Mouse (Mus musculus) CH12.LX (cell line): ENCODE results near the gene Speer4b.
"Not testable (repeated sequence)": the region's sequence is repeated elsewhere in the genome, so short reads cannot be mapped to it uniquely, and the experiment has no call there.

Experiments
- CTCF ChIP-seq, 2 experiments: IDR thresholded peaks in 1 of 2; conservative IDR thresholded peaks in 1 of 2; 2 replicates each; pipeline ENCODE4 v1.5.1; 2011 to 2012; ENCODE audit warnings: low read depth in 2 of 2, low read length in 2 of 2, improper control_type of control experiment in 1 of 2, inconsistent platforms in 1 of 2, mild to moderate bottlenecking in 1 of 2, moderate library complexity in 1 of 2
- MAFK ChIP-seq: IDR thresholded peaks from 2 replicates; pipeline ENCODE4 v1.6.1; 2011; ENCODE audit warnings: low read length, improper control_type of control experiment; ENCODE audit not compliant: insufficient replicate concordance
- POLR2AphosphoS2 ChIP-seq: IDR thresholded peaks from 2 replicates; pipeline ENCODE4 v1.6.1; 2011; ENCODE audit warnings: low read depth, low read length, improper control_type of control experiment
- RCOR1 ChIP-seq: conservative IDR thresholded peaks from 2 replicates; pipeline ENCODE4 v1.6.1; 2012; ENCODE audit warnings: low read depth, mild to moderate bottlenecking, inconsistent platforms, low read length, improper control_type of control experiment

- not testable (repeated sequence) for TF ChIP-seq POLR2AphosphoS2; CTCF (conservative IDR thresholded peaks at IDR 0.05 in 1 of 2, IDR thresholded peaks at IDR 0.05 in 1 of 2; ENCODE audit: low read depth in 2 of 2, low read length in 2 of 2); RCOR1; MAFK
Observed at GRCm38 (mm10) chr5:27501338-27501737, at the start of gene Speer4b.
